Mouse (Mus musculus) ZHBTc4 (cell line): ENCODE results near the gene Hmcn1.
A peak's percentile ranks its signal among the peaks of the same experiment; 100 is the strongest.

Source experiments
- DNase-seq: peaks from one replicate; pipeline ENCODE4 v3.0.0-alpha.2; 2011; ENCODE audit warnings: low read depth, low spot score

The Hmcn1 gene

GRCm38 (mm10) chr1:150993162-150994064, at the start of gene Hmcn1:
Gene Hmcn1 (minus strand): TSS chr1:150993435.
- peak; percentile 93 for DNase-seq

GRCm38 (mm10) chr1:151040945-151041649, 47.9 kb upstream of the Hmcn1 start:
- no peak for DNase-seq

GRCm38 (mm10) chr1:151040290-151040689, 47.1 kb upstream of the Hmcn1 start:
- DNase-seq, result no peak

- no peak for DNase-seq
Measured at GRCm38 (mm10) chr1:151039189-151039588, 46.0 kb upstream of the Hmcn1 start.

- no peak for DNase-seq
Measured at GRCm38 (mm10) chr1:151038566-151038965, 45.3 kb upstream of the Hmcn1 start.

- DNase-seq, result no peak
Measured at GRCm38 (mm10) chr1:151036405-151036985, 43.3 kb upstream of the Hmcn1 start.

GRCm38 (mm10) chr1:151035766-151036165, 42.5 kb upstream of the Hmcn1 start:
- DNase-seq, result no peak

- peak; percentile 55 for DNase-seq
Measured at GRCm38 (mm10) chr1:151034993-151035592, 41.9 kb upstream of the Hmcn1 start.

- DNase-seq, result no peak
Measured at GRCm38 (mm10) chr1:151033291-151033690, 40.1 kb upstream of the Hmcn1 start.

GRCm38 (mm10) chr1:151031581-151031980, 38.3 kb upstream of the Hmcn1 start:
- no peak for DNase-seq

- DNase-seq, result no peak
Measured at GRCm38 (mm10) chr1:151031086-151031485, 37.9 kb upstream of the Hmcn1 start.

- DNase-seq, result peak; percentile 29
Measured at GRCm38 (mm10) chr1:151025049-151025773, 32.0 kb upstream of the Hmcn1 start.

GRCm38 (mm10) chr1:151019273-151019890, 26.1 kb upstream of the Hmcn1 start:
- DNase-seq, result no peak

GRCm38 (mm10) chr1:151011056-151011455, 17.8 kb upstream of the Hmcn1 start:
- DNase-seq, result peak; percentile 84

GRCm38 (mm10) chr1:151009115-151009797, 16.0 kb upstream of the Hmcn1 start:
- peak; percentile 61 for DNase-seq

- no peak for DNase-seq
Measured at GRCm38 (mm10) chr1:151007747-151008146, 14.5 kb upstream of the Hmcn1 start.

- DNase-seq, result no peak
Measured at GRCm38 (mm10) chr1:151004007-151004406, 10.8 kb upstream of the Hmcn1 start.

- no peak for DNase-seq
Measured at GRCm38 (mm10) chr1:151001868-151002428, 8.7 kb upstream of the Hmcn1 start.

GRCm38 (mm10) chr1:151000714-151001113, 7.5 kb upstream of the Hmcn1 start:
- DNase-seq, result no peak

GRCm38 (mm10) chr1:150994612-150995011, 1.4 kb upstream of the Hmcn1 start:
- DNase-seq, result no peak
